Mouse (Mus musculus) CD4-positive, CD25-positive, alpha-beta regulatory T cell (primary cell): Measurements from ENCODE around the gene Dctn2. TPM values are rescaled to one million over a fixed set of nuclear protein-coding genes. Genes with fewer than 3 reads are reported as not detected.

ENCODE experiments used
- polyA plus RNA-seq: library from polyadenylated mRNA; unstranded; fragments of 100-300 nt; shearing (Covaris generic); gene quantifications from one replicate; pipeline ENCODE4 v1.2.1, GENCODE M21; 2017

Gene Dctn2
- 117 TPM for polyA plus RNA-seq

DNA sequence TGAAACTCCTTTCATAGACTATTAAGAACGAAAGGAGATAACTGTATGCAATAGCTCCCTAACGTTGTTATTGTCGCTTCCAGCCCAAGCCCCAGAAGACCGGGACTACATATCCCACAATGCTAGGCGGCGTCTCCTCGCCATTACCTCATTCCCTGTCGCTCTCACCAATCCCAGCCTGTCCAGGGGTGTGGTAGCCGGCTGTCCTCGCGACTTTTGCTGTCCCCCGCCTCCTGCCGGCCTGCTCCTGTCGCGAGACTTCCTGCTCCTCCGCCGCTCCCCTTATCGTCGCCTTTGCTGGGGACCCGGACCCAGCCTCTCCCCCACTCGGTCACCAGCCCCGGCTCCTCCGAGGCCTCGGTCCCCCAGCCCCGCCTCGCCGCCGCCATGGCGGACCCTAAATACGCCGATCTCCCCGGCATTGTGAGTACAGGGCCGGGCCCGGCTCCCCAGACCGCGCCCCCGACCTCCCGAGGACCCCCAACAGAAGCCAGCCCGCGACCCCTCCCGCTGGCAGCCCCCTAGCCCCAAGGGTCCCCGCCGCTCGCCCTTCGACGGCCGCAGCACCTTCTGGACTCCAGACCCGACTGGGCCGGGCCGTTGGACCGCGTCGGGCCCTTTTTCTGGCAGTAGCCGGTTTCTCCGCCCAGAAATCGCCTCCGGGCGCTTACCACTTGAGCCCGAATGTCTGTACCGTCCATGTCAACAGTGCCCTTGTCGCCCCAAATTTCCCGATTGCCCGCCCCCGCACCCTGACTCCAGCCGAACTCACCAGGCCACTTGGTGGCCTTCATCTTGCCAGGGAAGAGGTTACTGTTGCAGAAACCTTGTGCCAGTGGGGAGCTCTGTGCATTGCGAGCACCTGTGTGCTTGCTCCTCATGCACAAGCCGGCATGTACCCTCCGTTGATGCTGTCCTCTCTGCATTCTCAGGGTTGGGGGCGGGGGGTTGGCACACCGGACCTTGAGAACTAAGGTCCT, at the start of gene Dctn2:
TSS of gene Dctn2 (plus strand) at position 257 of the 980 bp plus-strand sequence.

DNA sequence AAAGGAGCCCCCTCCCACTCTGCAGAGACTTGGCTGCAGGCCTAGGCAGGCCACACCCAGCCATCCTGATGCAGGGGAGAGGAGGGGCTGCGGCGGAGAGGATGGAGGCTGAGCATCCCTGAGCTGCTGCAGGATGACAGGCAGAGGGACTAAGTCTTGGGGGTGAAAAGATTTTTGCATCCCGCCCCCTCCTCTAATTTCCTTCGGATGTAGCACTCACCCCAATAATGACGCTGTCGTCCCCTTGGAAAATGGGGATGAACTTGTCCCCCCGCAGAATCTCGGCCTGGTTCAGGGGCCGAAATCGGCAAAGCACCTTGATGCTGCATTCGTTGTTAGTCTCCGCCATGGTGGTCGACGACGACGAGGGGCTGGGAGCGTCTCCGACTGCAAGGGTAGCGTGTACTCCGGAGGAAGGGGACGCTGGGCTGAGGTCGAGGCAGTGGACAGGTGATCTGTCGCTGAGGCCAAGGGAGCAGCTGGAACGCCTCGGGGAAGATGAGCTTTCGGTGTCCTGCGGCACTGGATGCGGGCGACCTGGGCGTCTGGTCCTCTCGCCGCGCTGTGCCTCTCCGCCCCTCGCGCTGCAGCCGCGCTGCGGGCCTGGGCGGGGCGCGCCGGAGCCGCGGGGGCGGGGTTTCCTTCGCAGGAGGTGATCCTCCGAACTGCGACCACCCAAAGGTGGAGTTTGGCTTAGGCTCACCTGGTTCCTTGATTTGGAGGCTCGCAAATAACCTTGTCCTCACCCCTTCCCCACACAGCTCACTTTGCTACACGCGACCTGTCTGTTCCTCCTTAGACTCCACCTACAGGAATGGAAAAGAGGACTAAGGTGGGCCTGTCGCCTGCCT, 3.4 kb upstream of the Dctn2 start, which contains the start of gene Kif5a:
TSS of gene Kif5a (minus strand) at position 801 of the 851 bp plus-strand sequence.

DNA sequence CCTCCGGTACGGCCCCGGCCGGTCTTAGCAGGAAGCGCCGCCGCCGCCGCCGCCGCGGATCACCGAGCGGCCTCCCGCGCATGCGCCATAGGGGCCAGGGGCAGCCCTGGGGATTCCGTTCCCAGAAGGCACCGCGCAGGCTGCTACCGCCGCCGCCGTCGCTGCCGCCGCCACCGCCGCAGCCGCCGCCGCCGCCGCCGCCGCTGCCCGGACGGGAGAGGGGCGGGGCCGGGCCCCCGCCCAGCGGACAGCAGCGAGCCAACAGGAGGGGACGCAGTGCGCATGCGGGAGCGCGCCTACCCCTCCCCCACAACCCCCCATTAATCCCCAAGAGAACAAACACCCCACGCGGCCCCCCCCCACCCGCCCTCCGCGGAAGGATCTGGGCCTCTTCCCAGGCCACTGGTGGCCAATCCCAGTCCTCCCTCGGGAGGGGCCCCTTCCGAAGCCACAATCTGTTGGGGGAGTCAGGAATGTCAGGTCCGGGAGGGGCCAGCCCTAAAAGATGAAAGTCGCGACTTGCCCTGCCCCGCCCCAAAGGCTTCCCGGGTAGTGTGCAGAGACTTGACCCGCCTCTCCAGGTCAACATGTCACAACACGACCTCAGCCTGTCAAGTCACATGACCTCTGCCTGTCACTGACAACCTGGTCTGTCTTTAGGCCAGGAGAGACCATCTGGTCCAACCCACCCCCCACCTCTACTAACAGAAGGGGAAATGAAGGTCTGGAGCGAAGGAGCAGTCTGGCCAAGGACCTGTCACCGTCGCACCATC, 22.8 kb downstream of the Dctn2 start, which contains the start of gene Mbd6:
TSS of gene Mbd6 (minus strand) at position 219 of the 773 bp plus-strand sequence.

DNA sequence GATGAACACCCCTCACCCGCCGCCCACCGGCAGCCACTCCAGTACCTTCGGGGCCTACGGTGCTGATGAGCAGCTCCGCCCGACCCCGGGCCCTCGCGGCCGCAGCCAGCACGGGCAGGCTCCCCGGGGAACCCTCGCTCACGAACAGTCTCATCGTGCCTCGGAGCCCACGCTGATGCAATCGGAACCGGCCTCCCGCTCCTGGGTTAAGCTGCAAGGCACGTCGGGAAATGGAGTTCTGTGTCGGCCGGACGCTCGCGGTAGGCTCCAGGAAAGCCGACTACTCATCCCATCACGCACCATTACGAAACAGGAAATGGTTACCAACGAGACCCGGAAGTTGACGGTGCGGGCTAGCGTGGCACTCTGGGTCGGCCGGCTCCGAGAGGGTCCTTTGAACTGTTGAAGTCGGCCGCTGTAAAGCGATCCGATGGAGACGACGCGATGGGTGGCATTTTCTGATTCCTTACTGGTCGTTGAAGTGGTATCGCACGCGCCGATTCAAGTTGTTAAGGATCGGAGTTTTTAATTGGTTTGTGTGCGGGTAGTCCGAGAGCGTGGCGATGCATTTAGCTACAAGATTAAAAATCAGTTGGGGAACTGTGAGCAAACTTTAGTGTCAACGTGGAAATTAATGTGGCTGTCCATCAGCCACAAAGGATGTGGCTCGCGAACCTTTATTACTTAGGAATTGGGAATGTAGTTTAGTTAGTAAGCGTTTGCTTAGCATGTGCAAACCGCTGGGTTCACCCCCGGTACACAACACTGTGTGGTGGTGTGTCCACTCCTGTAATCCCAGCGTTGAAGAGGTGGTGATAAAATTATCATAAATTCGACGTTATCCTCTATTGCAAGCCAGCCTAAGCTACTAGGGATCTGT, 45.5 kb downstream of the Dctn2 start, which contains the start of gene Mars:
TSS of gene Mars (minus strand) at position 311 of the 880 bp plus-strand sequence.

DNA sequence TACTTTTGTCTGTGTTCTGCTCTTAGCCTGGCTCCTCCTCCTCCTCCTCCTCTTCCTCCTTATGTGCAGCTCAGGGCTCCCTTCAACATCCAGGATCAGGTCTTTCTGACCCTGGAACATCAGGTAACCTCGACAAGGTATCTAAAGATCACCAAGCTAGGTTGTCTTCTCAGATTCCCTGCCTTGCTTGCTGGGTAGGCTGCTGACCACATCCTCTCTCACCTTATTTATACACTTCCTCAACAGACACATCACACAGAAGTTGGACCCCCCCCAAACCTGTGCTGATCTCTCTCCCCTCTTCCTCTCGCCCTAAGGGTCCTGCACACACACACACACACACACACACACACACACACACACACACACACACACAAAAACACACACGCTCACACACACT, 55.5 kb downstream of the Dctn2 start, which contains the start of gene Arhgap9:
TSS of gene Arhgap9 (plus strand) at position 344 of the 400 bp plus-strand sequence.

Other genes with a start within 250 kb of the Dctn2 start
- gene Tsfm, start 235.5 kb upstream of the Dctn2 start, polyA plus RNA-seq: 51.6 TPM
- gene Mettl1, start 225.0 kb upstream of the Dctn2 start, polyA plus RNA-seq: 26.7 TPM
- gene Eef1akmt3, start 224.9 kb upstream of the Dctn2 start, polyA plus RNA-seq: 0.14 TPM
- gene Cyp27b1, start 218.1 kb upstream of the Dctn2 start, polyA plus RNA-seq: not detected
- 1.3 TPM for gene March9, start 206.2 kb upstream of the Dctn2 start, polyA plus RNA-seq
- gene Cdk4, start 202.8 kb upstream of the Dctn2 start, polyA plus RNA-seq: 334 TPM
- 64.1 TPM for gene Tspan31, start 196.1 kb upstream of the Dctn2 start, polyA plus RNA-seq
- 30.6 TPM for gene Agap2, start 191.1 kb upstream of the Dctn2 start, polyA plus RNA-seq
- 171 TPM for gene Os9, start 145.2 kb upstream of the Dctn2 start, polyA plus RNA-seq
- gene B4galnt1, start 101.1 kb upstream of the Dctn2 start, polyA plus RNA-seq: 728 TPM
- gene Slc26a10, start 85.7 kb upstream of the Dctn2 start, polyA plus RNA-seq: 5.8 TPM
- 0.43 TPM for gene Arhgef25, start 76.3 kb upstream of the Dctn2 start, polyA plus RNA-seq
- gene Dtx3, start 70.6 kb upstream of the Dctn2 start, polyA plus RNA-seq: 112 TPM
- gene Pip4k2c, start 54.8 kb upstream of the Dctn2 start, polyA plus RNA-seq: 37.4 TPM
- gene Kif5a, start 3.0 kb upstream of the Dctn2 start, polyA plus RNA-seq: 0.74 TPM
- gene Mbd6, start 22.6 kb downstream of the Dctn2 start, polyA plus RNA-seq: 13.4 TPM
- gene Mars, start 45.4 kb downstream of the Dctn2 start, polyA plus RNA-seq: 74.3 TPM
- 395 TPM for gene Arhgap9, start 55.6 kb downstream of the Dctn2 start, polyA plus RNA-seq
- gene Gli1, start 75.6 kb downstream of the Dctn2 start, polyA plus RNA-seq: 0.54 TPM
- 0.07 TPM for gene Inhbe, start 88.0 kb downstream of the Dctn2 start, polyA plus RNA-seq
- gene Inhbc, start 104.1 kb downstream of the Dctn2 start, polyA plus RNA-seq: not detected
- gene R3hdm2, start 114.0 kb downstream of the Dctn2 start, polyA plus RNA-seq: 39.5 TPM
- gene Stac3, start 235.3 kb downstream of the Dctn2 start, polyA plus RNA-seq: 0.14 TPM
- not detected for gene Ndufa4l2, start 248.6 kb downstream of the Dctn2 start, polyA plus RNA-seq